Mouse (Mus musculus): ENCODE results near the gene Ifnar2.

DNA sequence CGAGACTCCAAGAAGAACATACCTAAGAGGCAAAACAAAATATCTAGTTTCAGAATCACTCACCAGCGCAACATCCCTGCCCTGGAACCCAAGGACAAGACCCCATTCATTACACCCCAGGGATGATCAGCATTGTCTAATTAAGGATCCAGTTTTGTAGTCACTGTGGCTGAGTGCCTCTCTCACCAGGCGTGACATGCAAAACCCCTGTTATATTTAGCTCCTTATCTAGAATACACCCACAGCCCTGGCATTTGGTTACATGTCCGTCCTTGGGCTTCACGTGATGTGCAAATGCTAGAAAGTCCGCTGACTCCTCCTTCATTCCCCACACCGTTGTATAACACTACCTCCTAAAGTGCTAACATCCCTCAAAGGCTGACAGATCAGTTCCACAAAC is 44.4 kb downstream of the Ifnar2 start:
- TF ChIP-seq CTCF (IDR thresholded peaks at IDR 0.05; ENCODE audit: low read depth, low read length) (no peak), POLR2A (IDR thresholded peaks at IDR 0.05; ENCODE audit: extremely low read depth, insufficient read depth, low read length) (no peak)

Measured in liver, adult 2 months (tissue).